Mouse (Mus musculus) lung, postnatal 0 days (tissue): Measurements from ENCODE around the gene Clk1.

Experiments used
- CTCF ChIP-seq: IDR thresholded peaks from 2 replicates; pipeline ENCODE4 v1.5.1; 2016; ENCODE audit warnings: antibody characterized with exemption, mild to moderate bottlenecking
- EP300 ChIP-seq: IDR thresholded peaks from 2 replicates; pipeline ENCODE4 v1.6.1; 2016; ENCODE audit warnings: antibody characterized with exemption, mild to moderate bottlenecking, control low read depth

GRCm38 (mm10) chr1:58458867-58459266, 35.0 kb upstream of the Clk1 start:
- TF ChIP-seq CTCF, result no peak
- no peak for TF ChIP-seq EP300
